ENCODE assay signal across 18 mouse cellular contexts in the genomic region with DNA sequence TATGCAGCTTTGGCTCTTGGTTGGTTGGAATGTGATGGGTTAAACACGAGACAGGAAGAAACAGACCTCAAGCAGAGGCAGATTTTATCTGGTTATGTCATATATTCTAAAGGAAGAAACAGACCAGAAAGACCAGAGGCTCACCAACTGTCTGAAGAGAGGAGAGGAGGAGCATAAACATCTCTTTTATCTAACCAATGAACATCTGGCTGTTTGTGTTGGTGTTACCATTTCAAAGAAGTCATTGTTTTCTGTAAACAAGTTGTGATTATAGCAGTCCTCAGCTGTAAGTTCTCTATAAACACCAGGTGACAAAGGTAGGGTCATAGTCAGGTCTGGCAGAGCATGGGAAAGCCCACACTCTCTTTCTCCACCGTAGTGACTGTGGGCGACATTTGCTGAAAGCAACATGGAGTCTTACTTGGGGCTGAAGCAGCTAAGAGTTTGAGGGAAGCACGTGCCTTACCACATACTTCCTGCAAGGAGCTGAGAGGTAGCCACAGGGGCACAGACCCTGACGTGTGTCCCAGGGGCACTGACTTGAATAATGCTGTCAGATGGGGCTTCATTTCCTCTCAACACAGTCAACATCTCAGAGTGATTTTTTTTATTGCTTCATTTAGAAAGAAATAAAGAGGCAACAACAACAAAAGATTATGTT. TPM values are rescaled to one million over a fixed set of nuclear protein-coding genes. Genes with fewer than 3 reads are reported as not detected.
DNase-seq lines count a peak whose midpoint lies in the region; ATAC-seq and TF ChIP-seq lines count a peak whose summit lies in the region.
"Had no signal": no experiment of that assay in that cellular context is flagged by ENCODE, and none has a peak within 500 bp of the region (broad histone marks: within the 10 kb centered on the region; RNA-seq: fewer than 3 reads in every experiment).

No protein-coding gene starts in this region.

- no peak for TF ChIP-seq RAD21 in CH12.LX (IDR thresholded peaks at IDR 0.05; ENCODE audit: low read depth, low read length)

- H3K9me3 ChIP-seq in liver, embryonic 16.5 days (replicated peaks; ENCODE audit: control insufficient read depth, low read length) = no peaks in the 10 kb centered on the region
- H3K9me3 ChIP-seq in liver, embryonic 11.5 days (ENCODE audit: control insufficient read depth, low read length) = no peaks in the 10 kb centered on the region
- no peaks in the 10 kb centered on the region for H3K9me3 ChIP-seq in CH12.LX (replicated peaks; ENCODE audit: low read length)
- H3K9me3 ChIP-seq in megakaryocyte, embryonic 14.5 days = no peaks in the 10 kb centered on the region
- no peaks in the 10 kb centered on the region for H3K9me3 ChIP-seq in hindbrain, embryonic 13.5 days
- no peaks in the 10 kb centered on the region for H3K9me3 ChIP-seq in forebrain, embryonic 10.5 days
- H3K9me3 ChIP-seq: embryonic facial prominence, embryonic 13.5 days; lung, embryonic 15.5 days had no signal

- no peaks in the 10 kb centered on the region for H3K4me1 ChIP-seq in liver, embryonic 16.5 days (ENCODE audit: control insufficient read depth, low read depth, low read length)
- peaks cover 7% of the 10 kb centered on the region for H3K4me1 ChIP-seq in liver, embryonic 11.5 days (replicated peaks; ENCODE audit: control insufficient read depth, insufficient read depth, low read length)
- peaks cover 23 to 70% of the 10 kb centered on the region in 2 experiments for H3K4me1 ChIP-seq in CH12.LX (ENCODE audit: control insufficient read depth in 1 of 2, insufficient read depth in 2 of 2)
- H3K4me1 ChIP-seq in megakaryocyte, embryonic 14.5 days = peaks cover 23% of the 10 kb centered on the region
- H3K4me1 ChIP-seq in thymus, adult 2 months (replicated peaks; ENCODE audit: control insufficient read depth, insufficient read depth, low read length) = peaks cover 31% of the 10 kb centered on the region
- H3K4me1 ChIP-seq in hindbrain, embryonic 13.5 days (replicated peaks) = no peaks in the 10 kb centered on the region
- H3K4me1 ChIP-seq in forebrain, embryonic 10.5 days = 0 out of 2 replicates have a peak, but pooled peaks cover 2% of the 10 kb centered on the region
- H3K4me1 ChIP-seq: lung, embryonic 15.5 days had no signal

- dilution Hi-C loops in CH12.LX (cut with MboI; ENCODE audit: extremely low pct_ligation_motif_present, extremely low pct_unique_long_range_greater_than_20kb, low sequenced_read_pairs) = no loop called here

- in situ Hi-C loops in CH12.LX (cut with MboI; ENCODE audit: low pct_ligation_motif_present, low pct_unique_long_range_greater_than_20kb, low sequenced_read_pairs) = no loop called here

- no peak for DNase-seq in liver, embryonic 11.5 days (ENCODE audit: low spot score)
- peak; percentile 54 for DNase-seq in CH12.LX (ENCODE audit: extremely low read depth)
- DNase-seq in thymus, adult 2 months = peak; percentile 59
- DNase-seq in urinary bladder, adult 18-20 months (ENCODE audit: low spot score in 2 of 2) = no peak
- no peak for DNase-seq in forebrain, embryonic 10.5 days (ENCODE audit: extremely low spot score, low spot score)
- DNase-seq: cerebellum, postnatal 10 days; gastrocnemius, postnatal 25 days; heart, postnatal 14 days; kidney, adult 18-20 months had no signal

- 13% methylated on average over 5 of the region's 5 CpGs for WGBS in liver, embryonic 16.5 days (ENCODE audit: insufficient replicate concordance)
- 29% methylated on average over 5 of the region's 5 CpGs for WGBS in liver, embryonic 11.5 days
- 3% methylated on average over 5 of the region's 5 CpGs for WGBS in thymus, adult 2 months
- 56% methylated on average over 5 of the region's 5 CpGs for WGBS in hindbrain, embryonic 13.5 days
- WGBS in forebrain, embryonic 10.5 days = 69% methylated on average over 5 of the region's 5 CpGs

- H3K27ac ChIP-seq in liver, embryonic 16.5 days (ENCODE audit: low read length) = no peak overlapping the region
- no peak overlapping the region for H3K27ac ChIP-seq in liver, embryonic 11.5 days (ENCODE audit: low read depth, low read length)
- no peak overlapping the region for H3K27ac ChIP-seq in CH12.LX (ENCODE audit: insufficient read depth, low read depth)
- peak overlapping the region; percentile 78 for H3K27ac ChIP-seq in thymus, adult 2 months (ENCODE audit: control insufficient read depth, insufficient read depth, low read length)
- no peak overlapping the region for H3K27ac ChIP-seq in hindbrain, embryonic 13.5 days
- no peak overlapping the region for H3K27ac ChIP-seq in forebrain, embryonic 10.5 days
- H3K27ac ChIP-seq: embryonic facial prominence, embryonic 13.5 days; lung, embryonic 15.5 days had no signal

- no peaks in the 10 kb centered on the region for H3K79me2 ChIP-seq in CH12.LX (replicated peaks; ENCODE audit: control insufficient read depth, extremely low read depth, insufficient read depth, poor library complexity, severe bottlenecking)

- no peak for TF ChIP-seq EP300 in CH12.LX (IDR thresholded peaks at IDR 0.05; ENCODE audit: low read length)

- no peak for TF ChIP-seq POLR2A in CH12.LX (IDR thresholded peaks at IDR 0.05; ENCODE audit: low read depth, low read length)
- TF ChIP-seq POLR2A in thymus, adult 2 months (IDR thresholded peaks at IDR 0.05; ENCODE audit: control insufficient read depth, extremely low read depth, insufficient read depth, low read length, poor library complexity) = no peak

- no peaks in the 10 kb centered on the region for H3K36me3 ChIP-seq in liver, embryonic 16.5 days (ENCODE audit: control insufficient read depth, insufficient read depth)
- no peaks in the 10 kb centered on the region for H3K36me3 ChIP-seq in liver, embryonic 11.5 days (ENCODE audit: control insufficient read depth, insufficient read depth, low read length)
- no peaks in the 10 kb centered on the region for H3K36me3 ChIP-seq in CH12.LX (replicated peaks in 1 of 2; ENCODE audit: control insufficient read depth in 1 of 2, insufficient read depth in 1 of 2, low read length in 1 of 2)
- no peaks in the 10 kb centered on the region for H3K36me3 ChIP-seq in megakaryocyte, embryonic 14.5 days (replicated peaks; ENCODE audit: low read length)
- H3K36me3 ChIP-seq in thymus, adult 2 months (ENCODE audit: control insufficient read depth, insufficient read depth, low read length) = peaks cover 82% of the 10 kb centered on the region
- no peaks in the 10 kb centered on the region for H3K36me3 ChIP-seq in hindbrain, embryonic 13.5 days
- H3K36me3 ChIP-seq in forebrain, embryonic 10.5 days (replicated peaks) = no peaks in the 10 kb centered on the region
- H3K36me3 ChIP-seq: embryonic facial prominence, embryonic 13.5 days; lung, embryonic 15.5 days had no signal

- no peak overlapping the region for H3K9ac ChIP-seq in liver, embryonic 16.5 days (ENCODE audit: low read depth, low read length)
- no peak overlapping the region for H3K9ac ChIP-seq in liver, embryonic 11.5 days (ENCODE audit: low read depth, low read length)
- H3K9ac ChIP-seq in CH12.LX (ENCODE audit: insufficient read depth, low read depth) = no peak overlapping the region
- H3K9ac ChIP-seq in hindbrain, embryonic 13.5 days = no peak overlapping the region
- H3K9ac ChIP-seq: embryonic facial prominence, embryonic 13.5 days; lung, embryonic 15.5 days had no signal

- H3K4me3 ChIP-seq in liver, embryonic 16.5 days (ENCODE audit: low read depth, low read length) = no peak overlapping the region
- no peak overlapping the region for H3K4me3 ChIP-seq in liver, embryonic 11.5 days (ENCODE audit: low read depth, low read length)
- no peak overlapping the region for H3K4me3 ChIP-seq in CH12.LX (replicated peaks in 1 of 3; ENCODE audit: low read depth in 2 of 3, low read length in 2 of 3, poor library complexity in 1 of 3)
- H3K4me3 ChIP-seq in megakaryocyte, embryonic 14.5 days (replicated peaks) = peak overlapping the region; percentile 65
- no peak overlapping the region for H3K4me3 ChIP-seq in thymus, adult 2 months (ENCODE audit: control insufficient read depth, insufficient read depth, low read length)
- no peak overlapping the region for H3K4me3 ChIP-seq in hindbrain, embryonic 13.5 days
- H3K4me3 ChIP-seq in forebrain, embryonic 10.5 days = no peak overlapping the region
- H3K4me3 ChIP-seq: embryonic facial prominence, embryonic 13.5 days; lung, embryonic 15.5 days had no signal

- 0 out of 2 replicates have a peak, but pooled peaks have one; percentile 35 for ATAC-seq in liver, embryonic 16.5 days (ENCODE audit: low read depth)
- ATAC-seq in liver, embryonic 11.5 days (replicated peaks; ENCODE audit: low FRiP score) = no peak
- ATAC-seq in hindbrain, embryonic 13.5 days (ENCODE audit: low FRiP score) = no peak
- ATAC-seq: forebrain, embryonic 14.5 days; midbrain, embryonic 16.5 days had no signal

- H3K27me3 ChIP-seq in liver, embryonic 16.5 days (ENCODE audit: control insufficient read depth, insufficient read depth, low read depth, low read length) = no peaks in the 10 kb centered on the region
- no peaks in the 10 kb centered on the region for H3K27me3 ChIP-seq in liver, embryonic 11.5 days (replicated peaks; ENCODE audit: control insufficient read depth, insufficient read depth, low read length)
- H3K27me3 ChIP-seq in CH12.LX (replicated peaks) = no peaks in the 10 kb centered on the region
- no peaks in the 10 kb centered on the region for H3K27me3 ChIP-seq in megakaryocyte, embryonic 14.5 days (replicated peaks)
- H3K27me3 ChIP-seq in thymus, adult 2 months (ENCODE audit: control insufficient read depth, insufficient read depth, low read length) = no peaks in the 10 kb centered on the region
- no peaks in the 10 kb centered on the region for H3K27me3 ChIP-seq in hindbrain, embryonic 13.5 days
- no peaks in the 10 kb centered on the region for H3K27me3 ChIP-seq in forebrain, embryonic 10.5 days (ENCODE audit: poor library complexity, severe bottlenecking)
- H3K27me3 ChIP-seq: embryonic facial prominence, embryonic 13.5 days; lung, embryonic 15.5 days had no signal

- TF ChIP-seq CTCF in CH12.LX (conservative IDR thresholded peaks at IDR 0.05 in 1 of 2, IDR thresholded peaks at IDR 0.05 in 1 of 2; ENCODE audit: low read depth in 2 of 2, low read length in 2 of 2) = no peak
- no peak for TF ChIP-seq CTCF in thymus, adult 2 months (IDR thresholded peaks at IDR 0.05; ENCODE audit: borderline replicate concordance, control insufficient read depth, extremely low read depth, insufficient read depth, low read length, poor library complexity)

- H3K4me2 ChIP-seq in liver, embryonic 16.5 days (ENCODE audit: low read depth, low read length) = no peak overlapping the region
- no peak overlapping the region for H3K4me2 ChIP-seq in liver, embryonic 11.5 days
- H3K4me2 ChIP-seq in CH12.LX (ENCODE audit: insufficient read depth, low read depth, poor library complexity, severe bottlenecking) = no peak overlapping the region
- H3K4me2 ChIP-seq in hindbrain, embryonic 13.5 days = no peak overlapping the region
- H3K4me2 ChIP-seq: embryonic facial prominence, embryonic 13.5 days; lung, embryonic 15.5 days had no signal

RNA-seq across cellular contexts. Expression of a gene that starts 31.4 kb away (rescaled TPM):
- 4.6 and 5.7 TPM in 2 replicates for polyA plus RNA-seq in liver, embryonic 16.5 days (2015; fragmentation: Nextera tagmentation; extraction: Ambion mirVana)
- 8.7 and 8.9 TPM in 2 replicates for polyA plus RNA-seq in liver, embryonic 11.5 days (2014; fragmentation: Nextera tagmentation; extraction: Ambion mirVana)
- total RNA-seq in CH12.LX (2012; rRNA removed) (77.6 and 97.6 TPM in 2 replicates), CH12.LX (2014; rRNA removed) (36.1 and 40.7 TPM in 2 replicates)
- 161 and 194 TPM in 2 replicates for polyA plus RNA-seq in CH12.LX (2012; ENCODE audit: insufficient read length, low read depth)
- 2.3 and 3.2 TPM in 2 replicates for polyA plus RNA-seq in megakaryocyte, embryonic 14.5 days (2012; ENCODE audit: insufficient read depth, low replicate concordance)
- 85.4 and 114 TPM in 2 replicates for polyA plus RNA-seq in thymus, adult 2 months (2012; rRNA removed)
- 74.9 and 83.6 TPM in 2 replicates for polyA plus RNA-seq in hindbrain, embryonic 13.5 days (2015; fragmentation: Nextera tagmentation; extraction: Ambion mirVana)
- polyA plus RNA-seq in forebrain, embryonic 10.5 days (2016; fragmentation: Nextera tagmentation; extraction: Ambion mirVana) = 23.1 and 25.0 TPM in 2 replicates

RNA-seq across cellular contexts. Expression of a gene that starts 45.3 kb away (rescaled TPM):
- polyA plus RNA-seq in liver, embryonic 16.5 days (2015; fragmentation: Nextera tagmentation; extraction: Ambion mirVana) = 0.09 and 0.12 TPM in 2 replicates
- 0.05 and 0.14 TPM in 2 replicates for polyA plus RNA-seq in liver, embryonic 11.5 days (2014; fragmentation: Nextera tagmentation; extraction: Ambion mirVana)
- total RNA-seq in CH12.LX (2012; rRNA removed) (0.29 and 0.64 TPM in 2 replicates), CH12.LX (2014; rRNA removed) (0.11 and 0.14 TPM in 2 replicates)
- 0.14 and 0.17 TPM in 2 replicates for polyA plus RNA-seq in CH12.LX (2012; ENCODE audit: insufficient read length, low read depth)
- 0.09 TPM in 1 of 2 replicates, not detected in the other for polyA plus RNA-seq in megakaryocyte, embryonic 14.5 days (2012; ENCODE audit: insufficient read depth, low replicate concordance)
- 117 and 125 TPM in 2 replicates for polyA plus RNA-seq in thymus, adult 2 months (2012; rRNA removed)
- not detected in 2 replicates for polyA plus RNA-seq in hindbrain, embryonic 13.5 days (2015; fragmentation: Nextera tagmentation; extraction: Ambion mirVana)
- not detected in 2 replicates for polyA plus RNA-seq in forebrain, embryonic 10.5 days (2016; fragmentation: Nextera tagmentation; extraction: Ambion mirVana)
- polyA plus RNA-seq: embryonic facial prominence, embryonic 13.5 days; forebrain, embryonic 14.5 days; midbrain, embryonic 16.5 days had no signal

RNA-seq across cellular contexts. Expression of a gene that starts 52.3 kb away (rescaled TPM):
- 0.04 TPM in 1 of 2 replicates, not detected in the other for polyA plus RNA-seq in liver, embryonic 16.5 days (2015; fragmentation: Nextera tagmentation; extraction: Ambion mirVana)
- polyA plus RNA-seq in liver, embryonic 11.5 days (2014; fragmentation: Nextera tagmentation; extraction: Ambion mirVana) = not detected in 2 replicates
- total RNA-seq in CH12.LX (2012; rRNA removed) = 2.6 and 2.7 TPM in 2 replicates
- 0.46 TPM in 1 of 2 replicates, not detected in the other for total RNA-seq in CH12.LX (2014; rRNA removed)
- 2.4 and 2.6 TPM in 2 replicates for polyA plus RNA-seq in CH12.LX (2012; ENCODE audit: insufficient read length, low read depth)
- 0.43 and 2.6 TPM in 2 replicates for polyA plus RNA-seq in megakaryocyte, embryonic 14.5 days (2012; ENCODE audit: insufficient read depth, low replicate concordance)
- 2.1 and 2.6 TPM in 2 replicates for polyA plus RNA-seq in thymus, adult 2 months (2012; rRNA removed)
- polyA plus RNA-seq in hindbrain, embryonic 13.5 days (2015; fragmentation: Nextera tagmentation; extraction: Ambion mirVana) = not detected in 2 replicates
- polyA plus RNA-seq in forebrain, embryonic 10.5 days (2016; fragmentation: Nextera tagmentation; extraction: Ambion mirVana) = not detected in 2 replicates
- total RNA-seq: gastrocnemius, postnatal 25 days; heart, postnatal 14 days; layer of hippocampus, adult 8-10 months; left cerebral cortex, postnatal 14 days had no signal
- polyA plus RNA-seq: embryonic facial prominence, embryonic 13.5 days; forebrain, embryonic 14.5 days; midbrain, embryonic 16.5 days had no signal

Comparison
In these comparisons a context has a peak if more than half of its experiments do, and no peak if none do; other contexts are left out.
1. DNase-seq: peak in CH12.LX (single experiment) and thymus, adult 2 months (single experiment); none in liver, embryonic 11.5 days (single experiment), urinary bladder, adult 18-20 months (0 of 2) and forebrain, embryonic 10.5 days (single experiment).
2. RNA of a gene that starts 45.3 kb away (polyA plus RNA-seq): 117 to 125 TPM in thymus, adult 2 months; 0.14 to 0.17 TPM in CH12.LX, 0.05 to 0.14 TPM in liver, embryonic 11.5 days, 0.09 to 0.12 TPM in liver, embryonic 16.5 days, 0.09 TPM in megakaryocyte, embryonic 14.5 days, not detected in hindbrain, embryonic 13.5 days and not detected in forebrain, embryonic 10.5 days; every median in the first group is over 100 times any median in the second.